In genomic region chr16:4642937-4643336, GRCm38 (mm10) we compare ENCODE assay signal across 8 mouse cellular contexts. TPM values are rescaled to one million over a fixed set of nuclear protein-coding genes. Genes with fewer than 3 reads are reported as not detected.
DNase-seq lines count a peak whose midpoint lies in the region; ATAC-seq lines count a peak whose summit lies in the region.

No protein-coding gene starts in this region.

- peaks cover 12% of the 10 kb centered on the region; the same call in 1 of the 2 replicates for H3K36me3 ChIP-seq in neural tube, embryonic 12.5 days
- H3K36me3 ChIP-seq in liver, embryonic 12.5 days: peaks cover 16% of the 10 kb centered on the region

- no peak for ATAC-seq in neural tube, embryonic 12.5 days (ENCODE audit: low FRiP score, low read depth)
- ATAC-seq in liver, embryonic 12.5 days: no peak

- 87% methylated on average over 6 of the region's 6 CpGs for WGBS in neural tube, embryonic 12.5 days
- WGBS in liver, embryonic 12.5 days (ENCODE audit: insufficient replicate concordance): 83% methylated on average over 6 of the region's 6 CpGs

- no peaks in the 10 kb centered on the region for H3K9me3 ChIP-seq in neural tube, embryonic 12.5 days
- H3K9me3 ChIP-seq in liver, embryonic 12.5 days (replicated peaks): no peaks in the 10 kb centered on the region

- H3K27me3 ChIP-seq in neural tube, embryonic 12.5 days (replicated peaks): no peaks in the 10 kb centered on the region
- no peaks in the 10 kb centered on the region for H3K27me3 ChIP-seq in liver, embryonic 12.5 days (replicated peaks)

- peak; percentile 95 for DNase-seq in heart, adult 11 months
- DNase-seq in heart, postnatal 4 days: no peak
- DNase-seq in neural tube, embryonic 10.5 days (ENCODE audit: extremely low spot score, low spot score): no peak
- DNase-seq in thymus, postnatal 0 days (ENCODE audit: low spot score): no peak
- no peak for DNase-seq in cerebellum, adult 11 months
- DNase-seq in frontal cortex, postnatal 14 days (ENCODE audit: low spot score in 2 of 2): no peak

- H3K9ac ChIP-seq in neural tube, embryonic 12.5 days: no peak overlapping the region
- no peak overlapping the region for H3K9ac ChIP-seq in liver, embryonic 12.5 days

- no peak overlapping the region for H3K4me3 ChIP-seq in neural tube, embryonic 12.5 days
- no peak overlapping the region for H3K4me3 ChIP-seq in liver, embryonic 12.5 days

- peaks cover 39% of the 10 kb centered on the region for H3K4me1 ChIP-seq in neural tube, embryonic 12.5 days
- peaks cover 51% of the 10 kb centered on the region for H3K4me1 ChIP-seq in liver, embryonic 12.5 days

- no peak overlapping the region for H3K27ac ChIP-seq in neural tube, embryonic 12.5 days
- peak overlapping the region; percentile 61; the same call in 1 of the 2 replicates for H3K27ac ChIP-seq in liver, embryonic 12.5 days

- peak overlapping the region; percentile 90 for H3K4me2 ChIP-seq in neural tube, embryonic 12.5 days (replicated peaks)
- H3K4me2 ChIP-seq in liver, embryonic 12.5 days: peak overlapping the region; percentile 10

RNA-seq across cellular contexts. Expression of gene Dnaja3, which starts 3.1 kb away (rescaled TPM):
- 10 to 100 TPM; 82.7 to 84.7 TPM for total RNA-seq in heart, postnatal 4 days (2021)
- polyA plus RNA-seq in neural tube, embryonic 12.5 days (2016; fragmentation: Nextera tagmentation; extraction: Ambion mirVana): 51.5 and 56.4 TPM in 2 replicates
- 69.2 and 74.2 TPM in 2 replicates for polyA plus RNA-seq in liver, embryonic 12.5 days (2016; fragmentation: Nextera tagmentation; extraction: Ambion mirVana)
- 47.3 and 48.7 TPM in 2 replicates for polyA plus RNA-seq in thymus, postnatal 0 days (2015; fragmentation: Nextera tagmentation; extraction: Ambion mirVana)

RNA-seq across cellular contexts. Expression of gene Vasn, which starts 3.2 kb away (rescaled TPM):
- total RNA-seq in heart, postnatal 4 days (2021): 10 to 100 TPM; 17.7 to 18.2 TPM
- 10.9 and 11.3 TPM in 2 replicates for polyA plus RNA-seq in neural tube, embryonic 12.5 days (2016; fragmentation: Nextera tagmentation; extraction: Ambion mirVana)
- 4.7 and 5.0 TPM in 2 replicates for polyA plus RNA-seq in liver, embryonic 12.5 days (2016; fragmentation: Nextera tagmentation; extraction: Ambion mirVana)
- 2.0 and 2.4 TPM in 2 replicates for polyA plus RNA-seq in thymus, postnatal 0 days (2015; fragmentation: Nextera tagmentation; extraction: Ambion mirVana)

RNA-seq across cellular contexts. Expression of gene Pam16, which starts 18.1 kb away (rescaled TPM):
- total RNA-seq in heart, postnatal 4 days (2021): 10 to 100 TPM; 89.5 to 92.6 TPM
- polyA plus RNA-seq in neural tube, embryonic 12.5 days (2016; fragmentation: Nextera tagmentation; extraction: Ambion mirVana): 121 and 143 TPM in 2 replicates
- polyA plus RNA-seq in liver, embryonic 12.5 days (2016; fragmentation: Nextera tagmentation; extraction: Ambion mirVana): 76.2 and 81.9 TPM in 2 replicates
- polyA plus RNA-seq in thymus, postnatal 0 days (2015; fragmentation: Nextera tagmentation; extraction: Ambion mirVana): 147 and 155 TPM in 2 replicates

RNA-seq across cellular contexts. Expression of gene Coro7, which starts 36.6 kb away (rescaled TPM):
- total RNA-seq in heart, postnatal 4 days (2021): 10 to 100 TPM; 24.1 to 26.5 TPM
- polyA plus RNA-seq in neural tube, embryonic 12.5 days (2016; fragmentation: Nextera tagmentation; extraction: Ambion mirVana): 23.6 and 31.2 TPM in 2 replicates
- polyA plus RNA-seq in liver, embryonic 12.5 days (2016; fragmentation: Nextera tagmentation; extraction: Ambion mirVana): 11.3 and 11.9 TPM in 2 replicates
- polyA plus RNA-seq in thymus, postnatal 0 days (2015; fragmentation: Nextera tagmentation; extraction: Ambion mirVana): 51.9 and 55.0 TPM in 2 replicates

RNA-seq across cellular contexts. Expression of gene Glis2, which starts 48.4 kb away (rescaled TPM):
- 10 to 100 TPM; 35.3 to 43.8 TPM for total RNA-seq in heart, postnatal 4 days (2021)
- 36.5 and 36.7 TPM in 2 replicates for polyA plus RNA-seq in neural tube, embryonic 12.5 days (2016; fragmentation: Nextera tagmentation; extraction: Ambion mirVana)
- polyA plus RNA-seq in liver, embryonic 12.5 days (2016; fragmentation: Nextera tagmentation; extraction: Ambion mirVana): 6.1 and 7.3 TPM in 2 replicates
- polyA plus RNA-seq in thymus, postnatal 0 days (2015; fragmentation: Nextera tagmentation; extraction: Ambion mirVana): 3.6 and 5.3 TPM in 2 replicates
